Mouse (Mus musculus): ENCODE results near the gene Pi4k2a. TPM values are rescaled to one million over a fixed set of nuclear protein-coding genes. Genes with fewer than 3 reads are reported as not detected.

Gene Pi4k2a
- total RNA-seq, 2 experiments from 2014 or later: 61.7 to 76.3 TPM

DNA sequence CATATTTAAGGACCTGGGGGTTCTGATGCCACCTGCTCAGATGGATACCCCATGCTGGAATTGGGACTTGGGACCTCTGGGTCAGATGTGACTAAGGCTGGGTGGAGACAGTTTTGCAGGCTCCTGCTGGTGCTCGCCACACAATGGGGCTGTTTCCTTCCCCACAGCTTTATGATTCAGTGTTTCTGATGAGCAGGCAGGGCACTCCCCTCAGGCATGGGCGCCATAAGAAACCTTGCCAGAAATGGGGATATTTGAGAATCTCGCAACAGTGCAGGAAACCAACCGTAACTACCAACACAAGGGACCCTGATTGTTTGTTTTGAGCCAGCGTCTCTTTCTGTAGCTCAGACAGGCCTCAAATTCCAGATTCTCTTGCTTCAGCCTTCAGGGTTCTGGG lies 40.8 kb downstream of the Pi4k2a start:
- DNase-seq: no peak

- no peak for DNase-seq
Observed at GRCm38 (mm10) chr19:42135070-42135469, 44.8 kb downstream of the Pi4k2a start.

DNA sequence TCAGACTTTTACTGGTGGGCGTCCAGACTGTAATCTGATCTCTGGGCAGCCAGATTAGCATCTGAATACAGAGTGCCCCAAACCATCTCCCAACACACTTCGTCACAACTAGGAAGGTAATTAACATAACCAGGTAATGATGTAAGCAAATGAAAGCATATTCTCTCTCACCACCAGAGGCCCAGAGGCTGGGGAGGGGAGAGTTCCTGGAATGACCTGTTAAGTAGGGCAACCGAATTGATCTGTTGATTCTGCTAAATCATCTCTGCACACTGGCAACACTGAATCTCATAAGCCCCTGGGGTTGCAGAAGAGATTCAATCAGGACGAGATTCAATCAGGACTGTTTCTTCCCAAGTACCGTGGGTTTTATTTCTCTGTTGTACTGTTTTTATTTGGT lies 45.9 kb downstream of the Pi4k2a start:
- no peak for DNase-seq

- DNase-seq: no peak
Observed at GRCm38 (mm10) chr19:42137167-42137672, 47.0 kb downstream of the Pi4k2a start.

DNA sequence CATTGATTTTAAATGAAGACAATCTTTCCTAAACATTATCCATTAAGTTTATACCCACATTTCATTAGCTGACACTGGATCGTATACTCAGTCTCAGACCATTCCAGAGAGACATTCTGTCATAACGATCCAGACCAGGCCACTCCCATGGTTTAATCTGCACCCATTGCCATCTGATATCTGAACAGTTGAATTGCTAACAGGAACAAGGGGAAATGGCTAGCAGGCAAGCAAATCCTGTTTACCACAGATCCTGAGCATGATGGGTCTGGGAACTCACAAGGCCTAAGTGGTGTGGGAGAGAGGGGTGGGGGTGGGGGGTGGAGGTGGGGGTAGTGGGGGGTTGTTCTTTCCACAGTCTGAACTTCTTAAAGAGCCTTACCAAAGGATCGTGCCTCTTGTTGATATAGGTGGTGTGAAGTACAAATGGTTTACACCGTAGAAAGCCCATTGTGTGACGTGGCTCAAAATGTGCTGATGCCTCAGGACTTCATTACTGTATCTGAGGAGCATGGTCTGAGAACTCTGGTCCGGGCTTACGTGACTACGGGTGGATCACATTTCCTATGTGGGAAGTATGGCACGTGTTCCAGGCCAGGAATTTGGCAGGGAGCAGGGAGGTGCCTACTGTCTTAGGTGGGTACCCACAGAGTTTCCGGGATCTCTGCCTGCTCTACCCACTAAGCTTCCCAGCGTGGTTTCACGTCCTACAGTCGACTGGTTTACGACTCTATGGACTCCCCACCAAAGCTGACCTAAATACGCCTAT lies 48.4 kb downstream of the Pi4k2a start:
- DNase-seq: no peak

DNA sequence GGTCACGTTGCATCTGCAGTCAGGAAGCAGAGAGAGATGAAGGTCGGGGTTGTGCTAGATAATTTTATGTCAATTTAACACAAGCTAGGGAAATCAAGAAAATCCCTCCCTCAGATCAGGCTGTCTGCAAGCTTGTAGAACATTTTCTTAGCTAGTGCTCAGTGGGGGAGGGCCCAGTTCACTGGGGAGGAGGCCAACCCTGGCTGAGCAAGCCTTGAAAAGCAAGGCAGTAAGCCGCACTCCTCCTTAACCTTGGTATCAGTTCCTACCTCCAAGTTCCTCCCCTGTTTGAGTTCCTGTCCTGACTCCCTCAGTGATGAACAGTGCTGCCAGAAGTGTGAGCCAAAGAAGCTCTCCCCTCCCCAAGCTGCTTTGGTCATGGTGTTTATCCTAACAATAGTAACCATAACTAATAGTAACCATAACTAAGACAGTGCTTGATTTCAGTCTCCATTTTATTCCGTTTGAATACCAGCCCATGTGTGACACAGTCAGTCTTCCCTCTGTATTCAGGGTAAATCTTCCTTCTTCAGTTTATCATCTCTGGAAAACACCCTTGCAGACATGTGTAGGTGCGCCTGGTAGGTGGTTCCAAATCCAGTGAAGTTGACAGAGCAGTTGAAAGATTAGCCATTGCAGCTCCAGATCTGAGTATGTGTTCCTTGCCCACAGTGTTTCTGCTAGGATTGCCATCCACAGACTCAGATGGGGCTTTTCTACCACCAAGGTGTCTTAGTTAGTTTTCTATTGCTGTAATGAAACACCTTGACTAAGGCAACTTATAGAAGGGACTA lies 49.7 kb downstream of the Pi4k2a start:
- no peak for DNase-seq

DNA sequence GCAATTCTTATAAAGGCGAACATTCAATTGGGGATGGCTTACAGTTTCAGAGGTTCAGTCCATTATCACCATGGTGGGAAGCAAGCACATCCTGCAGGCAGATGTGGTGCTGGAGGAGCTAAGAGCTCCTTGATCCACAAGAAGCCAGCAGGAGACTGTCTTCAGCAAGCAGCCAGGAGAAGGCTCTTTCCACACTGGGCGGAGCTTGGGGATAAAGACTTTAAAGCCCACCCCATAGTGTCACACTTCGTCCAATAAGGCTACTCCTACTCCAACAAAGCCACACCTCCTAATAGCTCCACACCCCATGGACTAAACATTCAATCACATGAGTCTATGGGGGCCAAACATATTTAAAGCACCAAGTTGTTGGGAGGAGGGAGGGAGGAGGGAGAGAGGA lies 51.7 kb downstream of the Pi4k2a start:
- DNase-seq: no peak

DNA sequence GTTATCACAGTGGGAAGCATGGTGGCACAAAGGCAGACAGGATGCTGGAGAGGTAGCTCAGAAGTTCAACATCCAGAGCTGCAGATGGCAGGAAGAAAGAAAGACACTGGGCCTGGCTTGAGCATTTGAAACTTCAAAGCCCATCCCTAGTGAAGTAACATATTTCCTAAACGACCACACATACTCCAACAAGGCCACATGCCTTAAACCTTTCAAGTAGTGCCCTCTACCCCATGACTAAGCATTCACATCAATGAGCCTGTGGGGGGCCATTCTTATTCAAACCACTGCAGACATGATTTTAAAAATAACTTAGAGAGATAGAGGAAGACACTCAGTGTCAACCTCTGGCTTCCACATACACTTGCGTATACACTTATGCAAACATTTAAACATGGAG lies 52.5 kb downstream of the Pi4k2a start:
- no peak for DNase-seq

GRCm38 (mm10) chr19:42144067-42144466 lies 53.8 kb downstream of the Pi4k2a start:
- DNase-seq: no peak

DNA sequence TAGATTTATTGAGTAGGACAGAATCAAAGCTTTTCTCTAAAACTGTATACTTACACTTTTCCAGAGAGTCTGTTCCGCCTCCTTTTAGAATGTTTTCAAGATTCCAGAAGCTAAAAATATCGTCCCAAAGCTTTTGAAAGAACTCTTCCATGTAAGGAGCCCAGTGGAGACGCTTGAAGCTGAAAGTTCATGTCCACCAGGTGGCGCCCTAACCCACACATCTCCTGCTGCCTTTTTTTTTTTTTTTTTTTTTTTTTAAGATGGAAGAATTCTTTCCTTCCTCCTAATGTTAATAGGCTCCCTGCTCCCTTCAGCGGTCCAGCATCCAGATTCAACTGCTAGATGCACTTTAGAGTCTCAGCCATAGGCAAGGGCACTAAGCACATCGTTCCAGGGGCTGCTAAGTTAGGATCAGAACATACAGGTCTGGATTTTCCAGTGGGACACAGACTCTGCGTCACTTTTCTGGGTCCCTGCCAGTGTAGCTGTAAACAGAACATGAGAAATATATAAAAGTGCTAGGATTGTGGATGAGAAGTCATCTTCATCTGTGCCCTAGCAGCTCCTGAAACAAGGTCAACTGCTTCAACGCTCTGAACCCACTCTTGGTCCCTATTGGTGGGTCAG lies 54.4 kb downstream of the Pi4k2a start:
- peak; percentile 88 to 90 for DNase-seq

GRCm38 (mm10) chr19:42145210-42145609 lies 54.9 kb downstream of the Pi4k2a start:
- no peak for DNase-seq

DNA sequence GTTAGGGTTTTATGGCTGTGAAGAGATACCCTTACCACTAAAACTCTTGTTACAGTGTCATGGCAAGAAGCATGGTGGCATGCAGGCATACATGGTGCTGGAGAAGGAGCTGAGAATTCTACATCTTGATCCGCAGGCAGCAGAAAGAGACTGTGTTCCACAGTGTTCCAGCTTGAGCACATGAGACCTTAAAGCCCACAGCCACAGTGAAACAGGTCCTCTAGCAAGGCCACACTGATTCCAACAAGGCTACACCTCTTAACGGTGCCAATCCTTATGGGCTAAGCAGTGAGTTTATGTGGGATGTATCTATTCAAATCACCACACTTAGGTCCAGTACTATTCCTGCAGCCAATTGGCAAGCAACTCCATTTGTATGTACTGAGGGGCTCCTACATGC lies 55.5 kb downstream of the Pi4k2a start:
- DNase-seq: no peak

DNA sequence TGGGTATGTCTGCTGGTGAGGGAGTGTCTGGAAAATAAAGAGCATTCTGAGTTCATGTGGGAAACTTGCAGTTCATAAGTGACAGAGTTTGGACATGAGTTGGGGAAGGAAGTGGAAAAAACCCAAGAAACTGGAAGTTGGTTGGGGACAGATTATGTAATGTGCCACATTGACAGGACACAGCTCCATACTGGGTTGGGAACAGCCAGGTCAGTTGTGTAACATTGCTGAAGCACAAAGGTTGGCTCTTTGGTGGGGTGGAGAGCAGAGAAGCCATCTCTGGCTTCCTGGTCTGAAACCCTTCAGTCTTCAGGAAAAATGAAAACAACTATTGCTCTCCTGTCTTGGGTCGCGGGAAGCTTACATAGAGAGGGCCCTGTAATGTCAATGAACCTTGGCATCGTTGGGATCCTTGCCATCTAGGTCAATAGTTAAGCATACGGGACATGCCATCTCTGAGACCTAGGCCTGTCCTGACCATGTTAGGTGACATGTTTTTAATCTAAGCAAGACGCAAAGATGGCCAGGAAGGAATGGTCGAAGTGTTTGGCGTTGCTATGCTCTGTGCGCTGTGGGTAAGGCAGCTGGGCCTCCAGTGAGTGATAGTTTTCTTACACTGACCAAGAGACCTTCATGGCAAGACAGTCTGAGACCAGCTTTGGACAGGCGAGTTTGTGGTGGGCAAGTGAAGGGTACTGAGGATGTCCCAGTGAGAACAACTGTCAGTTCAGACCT lies 56.2 kb downstream of the Pi4k2a start:
- no peak for DNase-seq

- DNase-seq: peak; percentile 84 to 89
Observed at GRCm38 (mm10) chr19:42147170-42147768, 57.0 kb downstream of the Pi4k2a start, which contains the start of gene Marveld1. TSS of gene Marveld1 (plus strand) at chr19:42147400.

DNA sequence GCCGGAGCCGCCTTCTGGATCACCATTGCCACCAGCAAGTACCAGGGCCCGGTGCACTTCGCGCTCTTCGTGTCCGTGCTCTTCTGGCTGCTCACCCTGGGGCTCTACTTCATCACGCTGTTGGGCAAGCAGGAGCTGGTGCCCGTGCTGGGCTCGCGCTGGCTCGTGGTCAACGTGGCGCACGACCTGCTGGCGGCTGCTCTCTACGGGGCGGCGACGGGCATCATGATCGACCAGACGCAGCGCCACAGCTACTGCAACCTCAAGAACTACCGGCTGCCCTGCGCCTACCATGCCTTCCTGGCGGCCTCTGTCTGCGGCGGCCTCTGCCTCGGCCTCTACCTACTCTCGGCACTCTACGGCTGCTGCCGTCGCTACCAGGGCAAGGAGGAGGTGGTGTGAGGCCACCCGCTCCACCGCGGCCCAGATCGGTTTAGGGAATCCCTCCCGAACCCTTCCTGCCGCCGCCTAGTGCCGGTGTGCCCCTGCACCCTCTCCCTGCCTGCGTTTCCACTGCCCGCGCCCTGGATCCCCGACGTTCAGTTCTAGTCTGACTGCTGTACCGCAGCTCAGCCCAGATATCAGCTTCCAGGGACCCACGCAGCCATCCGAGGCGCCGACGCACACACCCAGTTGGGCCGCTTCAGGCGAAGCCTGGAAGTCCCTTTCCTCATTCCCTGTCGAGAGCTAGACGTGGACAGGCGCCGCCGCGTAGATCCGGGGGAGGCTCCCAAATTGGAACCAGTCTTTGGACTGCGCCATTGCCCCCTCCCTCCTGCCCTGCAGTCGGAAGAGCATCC lies 57.7 kb downstream of the Pi4k2a start:
- DNase-seq: peak; percentile 80 to 84

DNA sequence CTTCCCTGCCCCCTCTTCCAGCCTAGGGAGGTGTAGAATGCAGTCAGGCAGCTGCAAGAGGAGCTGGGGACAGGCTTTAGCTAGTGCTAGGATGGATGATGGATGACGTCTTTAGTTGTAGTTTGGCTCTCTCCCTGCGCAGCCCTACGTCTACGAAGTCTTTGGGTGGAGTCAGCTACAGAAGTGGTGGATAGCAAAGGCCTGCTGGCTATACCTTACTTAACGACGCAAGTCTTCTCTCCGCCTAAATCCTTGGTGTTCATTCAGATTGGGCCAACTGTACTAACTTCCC lies 58.2 kb downstream of the Pi4k2a start:
- DNase-seq: no peak

DNA sequence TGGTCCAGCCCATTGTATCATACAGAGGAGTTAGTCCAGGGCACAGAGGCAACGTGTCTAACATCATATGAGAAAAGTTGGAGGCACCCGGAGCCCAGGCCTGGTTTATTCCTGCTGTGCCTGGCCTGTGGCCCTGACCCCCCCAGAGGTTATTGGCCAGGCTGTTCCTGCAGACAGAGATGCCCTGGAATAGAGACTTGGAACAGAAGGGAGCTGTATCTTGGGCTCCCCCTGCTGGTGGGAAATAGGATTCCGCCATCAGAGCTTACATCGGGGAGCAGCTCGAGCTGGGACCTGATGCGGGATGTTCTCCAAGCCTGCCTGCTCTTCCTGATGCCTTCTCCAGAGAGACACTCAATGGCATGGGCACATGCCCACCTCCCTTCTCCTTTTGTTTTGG lies 61.7 kb downstream of the Pi4k2a start:
- peak; percentile 89 to 92 for DNase-seq

DNA sequence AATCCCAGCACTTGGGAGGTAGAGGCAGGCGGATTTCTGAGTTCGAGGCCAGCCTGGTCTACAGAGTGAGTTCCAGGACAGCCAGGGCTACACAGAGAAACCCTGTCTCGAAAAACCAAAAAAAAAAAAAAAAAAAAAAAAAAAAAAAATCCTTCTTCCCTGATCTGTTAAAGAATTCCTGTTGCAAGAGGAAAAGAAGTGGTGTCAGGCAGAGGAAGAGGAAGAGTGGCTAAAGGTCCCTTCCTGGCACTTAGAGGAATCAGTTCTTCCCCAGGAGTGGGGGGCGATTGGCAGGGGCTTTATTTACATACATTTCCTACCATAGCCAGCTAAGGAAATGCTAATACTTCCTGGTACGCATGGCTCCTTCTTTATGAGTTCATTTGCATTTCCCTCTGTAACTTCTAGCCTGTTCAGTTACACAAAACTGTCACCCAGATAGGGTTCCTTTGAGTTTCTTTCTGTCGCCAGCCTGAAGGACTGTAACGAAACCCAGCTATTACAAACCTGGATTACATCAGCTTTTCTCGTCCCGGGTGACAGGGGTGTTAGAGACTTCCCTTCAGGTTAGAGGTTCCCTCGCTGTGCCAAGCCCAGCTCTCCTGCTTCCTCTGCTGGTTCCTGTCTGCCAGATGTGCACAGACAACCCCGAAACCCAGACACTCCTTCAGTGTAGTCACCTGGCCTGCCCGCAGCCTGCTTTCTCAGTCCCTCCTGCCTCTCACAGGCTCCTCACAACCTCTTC lies 67.4 kb downstream of the Pi4k2a start:
- no peak for DNase-seq

- DNase-seq: no peak
Observed at GRCm38 (mm10) chr19:42158246-42159017, 68.2 kb downstream of the Pi4k2a start.
